Mouse (Mus musculus) urinary bladder, adult 2 months (tissue): ENCODE data around the gene Ehd2. TPM values are rescaled to one million over a fixed set of nuclear protein-coding genes. Genes with fewer than 3 reads are reported as not detected.

Experiments
- DNase-seq: peaks from one replicate; pipeline ENCODE4 v3.0.0; 2022; ENCODE audit warnings: low spot score
- polyA plus RNA-seq: library from polyadenylated mRNA; depleted of rRNA; stranded (reverse); fragments of >200 nt; gene quantifications from 2 replicates; pipeline ENCODE4 v1.2.3, GENCODE M21; 2012; rRNA removed

Gene Ehd2
- polyA plus RNA-seq, 1 experiment: 75.8 TPM

DNA sequence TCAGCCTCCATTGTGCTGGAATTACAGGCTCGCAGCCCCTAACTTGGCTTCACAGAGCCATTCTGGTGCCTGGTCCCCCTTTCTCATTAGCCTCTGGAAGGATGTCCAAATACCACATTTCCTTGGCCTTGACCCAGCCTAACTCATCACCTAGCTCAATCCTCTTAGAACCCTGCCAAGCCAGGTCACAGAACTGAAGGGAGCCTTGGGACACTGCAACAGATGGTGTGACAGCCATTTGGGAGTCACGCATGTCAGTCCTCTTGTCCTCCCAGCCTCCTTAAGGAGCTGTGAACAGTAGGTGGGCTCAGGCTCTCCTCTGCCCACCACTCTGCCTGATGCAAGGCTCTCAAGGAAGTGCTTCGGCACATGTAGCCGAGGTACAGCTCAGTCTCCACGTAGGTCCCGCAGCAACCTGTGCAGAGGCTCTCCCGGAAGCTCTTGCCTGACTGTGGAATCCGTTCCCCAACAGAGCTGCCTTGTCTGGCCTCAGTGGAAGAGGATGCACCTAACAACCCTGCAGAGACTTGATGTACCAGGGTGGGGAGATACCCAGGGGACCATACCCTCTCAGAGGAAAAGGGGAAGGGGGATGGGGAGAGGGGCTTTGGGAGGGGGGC lies 59.3 kb downstream of the Ehd2 start:
- DNase-seq: no peak

DNA sequence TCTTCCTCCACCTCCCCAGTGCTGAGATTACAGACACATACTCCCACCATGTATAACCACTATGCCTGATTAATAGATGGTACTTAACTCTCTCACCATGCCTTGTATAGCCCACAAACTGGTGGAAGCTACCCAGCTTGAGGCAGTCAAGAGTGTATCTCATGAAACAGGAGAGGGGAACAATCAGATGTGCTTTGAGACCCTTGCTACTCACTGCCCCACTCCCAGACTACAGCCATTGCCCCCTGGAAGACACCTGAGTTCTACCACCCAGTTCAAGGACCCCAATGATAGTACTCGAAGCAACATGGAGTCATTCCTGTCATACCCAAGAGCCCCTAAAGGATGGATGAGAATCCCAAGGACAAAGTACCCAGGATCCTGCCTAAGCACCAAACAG lies 60.8 kb downstream of the Ehd2 start:
- DNase-seq: no peak

DNA sequence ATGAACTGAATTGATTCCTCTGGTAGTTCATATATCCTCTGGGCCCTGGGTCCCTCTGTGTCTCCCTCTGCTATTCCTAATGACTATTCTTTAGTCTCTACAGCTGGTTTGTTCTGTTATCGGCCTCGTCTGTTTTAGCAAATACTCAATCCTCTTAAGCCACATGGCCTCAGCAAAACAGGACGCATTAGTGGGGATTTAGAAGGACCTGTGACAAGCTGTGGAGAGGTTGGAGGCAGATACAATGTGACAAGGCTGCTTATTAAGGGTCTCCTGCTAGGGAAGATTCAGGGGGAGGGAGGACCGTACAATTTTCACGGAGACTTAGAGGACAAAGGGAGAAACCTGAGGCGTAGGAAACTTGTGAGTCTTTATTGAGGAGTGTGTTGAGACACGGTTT lies 61.5 kb downstream of the Ehd2 start:
- no peak for DNase-seq

DNA sequence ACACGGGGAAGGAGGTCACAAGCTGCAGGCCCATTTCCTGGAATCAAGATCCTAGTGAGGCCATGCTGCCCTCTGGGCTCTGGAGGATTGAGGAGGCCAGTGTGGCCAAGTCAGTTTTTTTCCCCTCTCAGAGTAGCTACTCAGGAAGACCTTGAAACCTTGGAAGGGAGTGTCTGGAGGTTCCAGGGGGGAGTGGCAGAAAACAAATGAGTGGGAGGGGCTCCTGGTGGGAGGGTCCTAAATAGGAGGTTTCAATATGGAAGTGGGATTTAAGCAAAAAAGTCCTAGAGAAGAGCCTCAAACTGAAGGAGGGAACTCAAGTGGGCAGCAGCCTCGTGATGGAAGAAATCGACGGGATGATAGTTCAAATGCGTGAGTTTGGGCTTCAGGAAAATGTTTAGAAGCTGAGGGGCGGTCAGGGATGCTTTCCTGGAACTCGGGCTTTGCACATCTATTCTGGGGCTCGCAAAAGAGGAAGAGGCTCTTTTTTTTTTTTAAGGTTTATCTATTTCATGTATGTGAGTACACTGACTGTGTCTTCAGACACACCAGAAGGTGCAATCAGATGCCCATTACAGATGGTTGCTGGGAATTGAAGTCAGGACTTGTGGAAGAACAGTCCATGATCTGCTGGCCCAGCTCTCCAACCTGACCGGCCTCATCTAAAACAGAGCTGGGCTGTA lies 65.9 kb downstream of the Ehd2 start:
- no peak for DNase-seq

Other genes starting within 250 kb of the Ehd2 start
- not detected in 2 replicates for gene Obox5, start 217.4 kb downstream of the Ehd2 start, polyA plus RNA-seq
- gene Obox6, start 127.9 kb downstream of the Ehd2 start, polyA plus RNA-seq: not detected in 2 replicates
- not detected in 2 replicates for gene Crx, start 87.6 kb downstream of the Ehd2 start, polyA plus RNA-seq
- not detected in 2 replicates for gene Crxos, start 85.0 kb downstream of the Ehd2 start, polyA plus RNA-seq
- gene Selenow, start 45.2 kb downstream of the Ehd2 start, polyA plus RNA-seq: 482 and 493 TPM in 2 replicates
- 161 and 200 TPM in 2 replicates for gene Nop53, start 21.5 kb downstream of the Ehd2 start, polyA plus RNA-seq
- 3.3 and 7.9 TPM in 2 replicates for gene Bicra, start 80.4 kb upstream of the Ehd2 start, polyA plus RNA-seq
- 0.06 and 0.07 TPM in 2 replicates for gene Zfp541, start 94.2 kb upstream of the Ehd2 start, polyA plus RNA-seq
- gene Napa, start 130.9 kb upstream of the Ehd2 start, polyA plus RNA-seq: 172 and 208 TPM in 2 replicates
- gene Kptn, start 152.3 kb upstream of the Ehd2 start, polyA plus RNA-seq: 27.2 and 28.0 TPM in 2 replicates
- gene Slc8a2, start 162.3 kb upstream of the Ehd2 start, polyA plus RNA-seq: 3.8 and 6.6 TPM in 2 replicates
- 38.4 and 47.7 TPM in 2 replicates for gene Meis3, start 207.5 kb upstream of the Ehd2 start, polyA plus RNA-seq